Mouse (Mus musculus) hindbrain, embryonic 10.5 days (tissue): ENCODE measurements around the gene Thumpd2. TPM values are rescaled to one million over a fixed set of nuclear protein-coding genes. Genes with fewer than 3 reads are reported as not detected.

Experiments
- DNase-seq: peaks from one replicate; pipeline ENCODE4 v3.0.0-alpha.2; 2017; ENCODE audit warnings: low spot score
- H3K27ac ChIP-seq: fragments of 300-500 bp; sonication (generic); 2 replicates; pipeline ENCODE4 v1.5.1; 2016; ENCODE audit warnings: mild to moderate bottlenecking, moderate library complexity
- H3K27me3 ChIP-seq: fragments of 300-500 bp; sonication (generic); 2 replicates; pipeline ENCODE4 v1.6.1; 2016; ENCODE audit warnings: mild to moderate bottlenecking; ENCODE audit not compliant: poor library complexity, insufficient read depth, severe bottlenecking
- H3K36me3 ChIP-seq: fragments of 300-500 bp; sonication (generic); 2 replicates; pipeline ENCODE4 v1.6.1; 2016; ENCODE audit warnings: mild to moderate bottlenecking, moderate library complexity
- H3K4me1 ChIP-seq: fragments of 300-500 bp; sonication (generic); replicated peaks from 2 replicates; pipeline ENCODE4 v1.6.1; 2016; ENCODE audit warnings: mild to moderate bottlenecking
- H3K4me3 ChIP-seq: fragments of 300-500 bp; sonication (generic); 2 replicates; pipeline ENCODE4 v1.5.1; 2016; ENCODE audit warnings: mild to moderate bottlenecking, moderate library complexity
- H3K9me3 ChIP-seq: fragments of 300-500 bp; sonication (generic); 2 replicates; pipeline ENCODE4 v1.6.1; 2016; ENCODE audit warnings: mild to moderate bottlenecking, moderate library complexity
- WGBS: fragments of 180-500 bp; shearing (Covaris S2); methylation state at CpG from one replicate; pipeline ENCODE4 v1.1.7; 2016; 5-methylcytosine and 5-hydroxymethylcytosine counted together
- polyA plus RNA-seq: library from polyadenylated mRNA; unstranded; fragments of >200 nt; fragmentation: Nextera tagmentation; extraction: Ambion mirVana; gene quantifications from 2 replicates; pipeline ENCODE4 v1.2.1, GENCODE M21; 2016

Gene Thumpd2
- polyA plus RNA-seq, 1 experiment from 2014 or later, result 12.0 TPM

DNA sequence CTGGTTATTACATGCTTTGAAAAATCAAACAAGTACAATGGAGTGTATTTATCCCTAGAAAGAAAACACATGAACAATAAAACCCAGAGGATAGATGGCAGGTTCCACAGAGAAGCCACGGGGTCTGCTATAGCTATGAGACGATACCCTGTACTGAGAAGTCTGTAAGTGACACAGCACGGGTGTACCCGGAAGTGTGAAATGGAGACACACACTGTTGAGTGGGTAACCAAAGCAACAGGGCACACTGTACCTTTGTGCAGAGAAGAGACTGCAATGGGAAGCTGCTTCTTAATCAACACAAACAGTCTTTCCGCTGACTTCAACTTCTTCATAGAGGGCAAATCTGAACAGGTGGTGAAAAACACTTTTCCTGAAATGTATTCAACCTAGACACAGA lies 9.4 kb downstream of the Thumpd2 start:
- Histone ChIP-seq H3K4me1 (no peaks in the 10 kb centered on the region), H3K9me3 (no peaks in the 10 kb centered on the region), H3K4me3 (no peak overlapping the region), H3K36me3 (peaks cover 32% of the 10 kb centered on the region), H3K27ac (no peak overlapping the region), H3K27me3 (no peaks in the 10 kb centered on the region)
- WGBS, result 97% methylated on average over 5 of the region's 5 CpGs
- DNase-seq, result no peak

DNA sequence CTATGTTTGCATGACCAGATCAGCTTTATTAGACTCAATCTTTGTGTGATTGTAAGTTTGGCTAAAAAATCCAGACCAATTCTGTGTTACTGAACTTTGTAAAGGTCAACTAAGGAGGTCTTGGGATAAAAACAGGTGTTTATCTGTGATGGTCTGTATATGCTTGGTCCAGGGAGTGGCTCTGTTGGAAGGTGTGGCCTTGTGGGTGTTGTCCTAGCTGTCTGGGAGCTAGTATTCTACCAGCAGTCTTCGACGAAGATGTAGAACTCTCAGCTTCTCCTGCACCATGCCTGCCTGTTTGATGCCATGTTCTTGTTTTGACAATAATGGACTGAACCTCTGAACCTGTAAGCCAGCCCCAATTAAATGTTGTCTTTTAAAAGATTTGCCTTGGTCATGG lies 11.6 kb downstream of the Thumpd2 start:
- WGBS, result 93% methylated on average over 2 of the region's 2 CpGs
- Histone ChIP-seq H3K27me3 (no peaks in the 10 kb centered on the region), H3K36me3 (peaks cover 47% of the 10 kb centered on the region)

DNA sequence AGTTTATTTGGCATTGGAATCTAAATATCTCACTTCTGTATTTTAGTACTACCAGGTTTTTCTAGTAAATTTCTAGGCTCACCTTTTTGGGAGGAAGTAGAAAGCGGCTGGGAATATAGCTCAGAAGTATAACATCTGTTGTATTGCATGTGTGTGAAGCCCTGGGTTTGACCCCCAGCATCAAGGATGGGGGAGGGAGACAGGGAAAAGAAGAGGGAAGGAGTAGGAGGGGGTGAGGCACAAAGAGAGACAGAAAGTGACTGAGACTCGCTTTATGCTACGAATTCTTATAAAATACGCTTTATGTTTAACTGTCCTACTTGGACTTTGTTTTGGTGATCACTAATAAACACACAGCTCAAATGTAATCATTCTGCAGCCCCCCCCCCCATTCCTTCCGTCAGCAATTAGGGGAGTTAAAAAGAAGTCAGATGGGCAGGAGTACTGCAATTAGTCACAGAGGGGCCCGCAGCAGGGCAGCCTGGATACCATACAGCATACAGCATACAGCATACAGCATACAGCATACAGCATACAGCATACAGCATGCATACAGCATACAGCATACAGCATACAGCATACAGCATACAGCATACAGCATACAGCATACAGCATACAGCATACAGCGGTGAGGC lies 16.8 kb downstream of the Thumpd2 start:
- WGBS, result 85% methylated on average over 7 of the region's 7 CpGs
- Histone ChIP-seq H3K4me3 (no peak overlapping the region), H3K36me3 (peaks cover 54% of the 10 kb centered on the region), H3K27ac (no peak overlapping the region), H3K9me3 (no peaks in the 10 kb centered on the region), H3K4me1 (peaks cover 3% of the 10 kb centered on the region; the same call in 1 of the 2 replicates), H3K27me3 (no peaks in the 10 kb centered on the region)
- no peak for DNase-seq

More for the DNA sequence above, 11.6 kb downstream of the Thumpd2 start:
- peaks cover under 1% of the 10 kb centered on the region; the same call in 1 of the 2 replicates for H3K4me1 ChIP-seq
- H3K27ac ChIP-seq, result no peak overlapping the region
- H3K9me3 ChIP-seq, result no peaks in the 10 kb centered on the region
- DNase-seq, result no peak
- H3K4me3 ChIP-seq, result no peak overlapping the region

DNA sequence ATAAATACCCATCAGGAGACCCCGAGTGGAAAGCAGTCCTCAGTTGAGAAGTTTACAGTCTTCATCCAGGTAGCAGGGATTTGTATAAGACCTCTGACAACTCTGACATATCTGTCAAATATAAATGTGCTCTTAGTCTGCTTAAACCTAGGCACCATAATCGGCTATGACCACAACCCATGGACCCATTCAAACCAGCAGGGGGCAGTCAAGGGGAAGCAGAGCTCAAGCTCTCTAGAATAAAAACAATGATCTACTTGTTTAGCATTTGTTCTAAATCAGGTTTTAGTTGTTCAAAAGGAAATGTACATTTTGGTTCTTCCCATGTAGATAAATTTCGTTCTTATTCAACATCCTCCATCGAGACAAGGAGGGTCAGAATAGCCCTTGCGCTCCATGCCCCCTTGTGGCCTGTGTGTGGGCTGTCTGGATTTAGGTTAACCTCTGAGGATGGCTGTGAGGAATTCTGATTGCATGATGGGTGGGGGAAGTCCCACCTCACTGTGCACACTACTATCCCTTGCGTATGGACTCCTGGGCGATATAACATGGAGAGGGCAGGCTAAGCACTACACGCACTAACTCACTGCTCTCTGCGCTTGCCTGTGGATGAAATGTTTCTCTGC lies 19.2 kb downstream of the Thumpd2 start:
- Histone ChIP-seq H3K9me3 (no peaks in the 10 kb centered on the region), H3K36me3 (peaks cover 60% of the 10 kb centered on the region), H3K4me3 (no peak overlapping the region), H3K27me3 (no peaks in the 10 kb centered on the region), H3K27ac (no peak overlapping the region), H3K4me1 (peaks cover 3% of the 10 kb centered on the region; the same call in 1 of the 2 replicates)
- 93% methylated on average over 9 of the region's 9 CpGs for WGBS
- DNase-seq, result no peak

DNA sequence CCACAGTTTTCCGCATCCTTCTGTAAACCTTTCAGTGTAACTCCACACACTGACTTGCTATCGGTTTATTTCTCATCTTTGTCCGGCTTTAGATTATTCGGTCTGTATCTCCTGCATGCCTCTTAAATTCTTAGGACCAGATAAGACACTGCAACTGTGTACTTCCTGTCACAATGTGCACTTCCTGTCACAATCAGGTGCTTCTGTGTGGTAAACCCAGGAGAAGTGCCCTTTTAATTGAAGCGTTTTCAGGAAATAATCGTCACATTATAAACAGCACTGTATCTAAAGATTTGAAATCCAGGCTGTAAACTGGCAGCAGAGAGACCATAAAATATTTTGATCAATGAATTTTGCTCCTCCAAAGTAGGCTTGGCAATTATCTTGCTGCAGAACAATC lies 19.8 kb downstream of the Thumpd2 start:
- DNase-seq, result no peak
- Histone ChIP-seq H3K27ac (no peak overlapping the region), H3K4me3 (no peak overlapping the region), H3K36me3 (peaks cover 60% of the 10 kb centered on the region), H3K27me3 (no peaks in the 10 kb centered on the region), H3K9me3 (no peaks in the 10 kb centered on the region), H3K4me1 (peaks cover 3% of the 10 kb centered on the region; the same call in 1 of the 2 replicates)
- 97% methylated on average over 6 of the region's 6 CpGs for whole genome bisulfite sequencing

DNA sequence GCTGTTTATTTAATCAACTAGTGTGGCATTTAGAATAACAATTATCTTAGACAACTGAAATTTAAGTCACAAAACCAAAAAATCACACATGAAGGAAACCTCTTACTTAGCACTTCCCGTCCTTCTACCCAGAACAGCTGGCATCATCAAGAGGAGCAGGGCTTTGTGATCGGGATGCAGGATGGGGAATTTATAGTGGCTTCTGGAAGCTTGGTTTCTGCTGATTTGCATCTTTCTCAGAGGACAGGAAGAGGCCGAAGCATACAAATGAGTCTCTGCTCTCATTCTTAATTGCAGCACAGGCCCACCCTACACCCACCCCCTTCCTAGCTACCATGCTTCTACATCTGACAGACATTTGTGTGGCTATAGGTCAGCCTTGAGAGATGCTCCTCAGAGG lies 20.5 kb downstream of the Thumpd2 start:
- DNase-seq, result no peak
- Histone ChIP-seq H3K4me1 (peaks cover 3% of the 10 kb centered on the region; the same call in 1 of the 2 replicates), H3K27ac (no peak overlapping the region), H3K36me3 (peaks cover 59% of the 10 kb centered on the region), H3K27me3 (no peaks in the 10 kb centered on the region), H3K9me3 (no peaks in the 10 kb centered on the region), H3K4me3 (no peak overlapping the region)
- WGBS, result 91% methylated on average over 3 of the region's 3 CpGs

DNA sequence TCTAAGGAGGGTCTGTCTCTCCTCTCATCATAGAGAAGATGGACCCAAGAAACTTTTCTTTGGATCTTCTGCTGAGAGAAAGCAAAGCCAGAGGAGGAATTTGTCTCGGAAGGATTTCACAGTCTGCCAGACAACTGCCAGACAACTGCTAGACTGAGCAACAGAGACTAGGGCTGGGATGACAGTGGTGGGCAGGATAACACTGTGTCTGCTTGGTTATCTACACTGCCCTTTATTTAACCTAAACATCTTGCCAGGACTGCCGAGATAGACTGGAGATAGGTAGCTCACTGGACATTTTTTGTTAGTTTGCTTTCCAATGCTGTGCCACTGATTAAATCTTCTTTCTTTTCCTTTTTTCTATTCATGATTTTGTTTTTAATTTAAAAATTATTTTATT lies 23.2 kb downstream of the Thumpd2 start:
- DNase-seq, result no peak
- no peaks in the 10 kb centered on the region for H3K27me3 ChIP-seq
- H3K36me3 ChIP-seq, result peaks cover 70% of the 10 kb centered on the region
- H3K9me3 ChIP-seq, result no peaks in the 10 kb centered on the region
- WGBS, result 94% methylated on average over 2 of the region's 2 CpGs
- no peak overlapping the region for H3K4me3 ChIP-seq
- H3K4me1 ChIP-seq, result no peaks in the 10 kb centered on the region
- no peak overlapping the region for H3K27ac ChIP-seq

DNA sequence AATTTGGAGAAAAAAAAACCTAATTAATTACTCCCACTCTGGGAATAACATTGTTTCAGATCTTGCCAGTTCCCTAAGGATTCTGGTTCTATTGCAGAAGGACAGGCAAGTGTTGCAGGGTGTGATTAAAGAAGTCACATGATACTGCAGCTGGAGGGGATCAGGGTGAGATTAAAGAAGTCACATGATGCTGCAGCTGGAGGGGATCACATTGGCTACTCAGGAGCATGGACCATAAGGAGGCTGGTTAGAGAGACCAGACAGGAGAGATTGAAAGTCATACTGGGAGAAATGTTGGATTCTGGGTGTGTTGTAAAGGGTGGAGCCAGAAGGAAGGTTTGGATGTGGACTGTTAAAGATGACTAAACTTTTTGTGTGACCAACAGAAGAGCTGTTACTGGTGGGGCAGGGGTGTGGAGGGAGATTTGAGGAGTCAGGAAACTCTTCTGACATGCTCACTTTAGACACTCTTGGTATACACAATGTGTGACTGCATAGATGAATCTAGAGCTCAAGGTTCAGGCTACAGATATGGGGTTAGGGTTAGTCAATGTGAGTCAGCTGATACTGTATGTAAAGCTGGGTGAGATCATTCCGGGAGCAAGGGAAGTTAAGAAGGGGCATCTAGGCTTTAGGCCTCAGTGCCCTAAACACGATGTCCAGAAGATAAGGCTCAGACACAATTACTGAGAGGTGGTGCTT lies 26.0 kb downstream of the Thumpd2 start:
- no peak overlapping the region for H3K27ac ChIP-seq
- WGBS, result 96% methylated on average over 2 of the region's 2 CpGs
- H3K27me3 ChIP-seq, result no peaks in the 10 kb centered on the region
- no peaks in the 10 kb centered on the region for H3K9me3 ChIP-seq
- no peak overlapping the region for H3K4me3 ChIP-seq
- peaks cover 82% of the 10 kb centered on the region for H3K36me3 ChIP-seq
- no peaks in the 10 kb centered on the region for H3K4me1 ChIP-seq
- no peak for DNase-seq

DNA sequence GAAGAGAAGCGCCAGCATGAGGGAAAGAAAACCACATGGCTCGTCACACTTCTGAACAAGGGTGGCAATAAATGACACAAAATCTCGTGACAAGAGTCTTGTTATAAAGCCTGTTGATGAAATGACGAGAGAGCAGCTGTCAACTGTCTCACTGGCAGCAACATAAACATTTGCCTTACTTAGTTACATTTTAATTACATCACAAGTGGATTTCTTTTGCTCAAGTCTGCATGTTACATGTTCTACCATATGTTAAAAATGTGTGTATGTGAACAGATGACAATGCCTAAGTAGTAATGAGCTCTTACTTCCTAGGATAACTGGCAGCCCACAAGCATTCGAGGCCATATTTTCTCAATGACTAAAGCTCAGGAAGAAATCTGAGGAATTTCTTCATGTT lies 29.5 kb downstream of the Thumpd2 start:
- no peak for DNase-seq
- Histone ChIP-seq H3K27ac (no peak overlapping the region), H3K36me3 (peaks cover 68% of the 10 kb centered on the region), H3K4me1 (no peaks in the 10 kb centered on the region), H3K4me3 (no peak overlapping the region), H3K9me3 (no peaks in the 10 kb centered on the region), H3K27me3 (no peaks in the 10 kb centered on the region)
- 88% methylated on average over 5 of the region's 5 CpGs for whole genome bisulfite sequencing

DNA sequence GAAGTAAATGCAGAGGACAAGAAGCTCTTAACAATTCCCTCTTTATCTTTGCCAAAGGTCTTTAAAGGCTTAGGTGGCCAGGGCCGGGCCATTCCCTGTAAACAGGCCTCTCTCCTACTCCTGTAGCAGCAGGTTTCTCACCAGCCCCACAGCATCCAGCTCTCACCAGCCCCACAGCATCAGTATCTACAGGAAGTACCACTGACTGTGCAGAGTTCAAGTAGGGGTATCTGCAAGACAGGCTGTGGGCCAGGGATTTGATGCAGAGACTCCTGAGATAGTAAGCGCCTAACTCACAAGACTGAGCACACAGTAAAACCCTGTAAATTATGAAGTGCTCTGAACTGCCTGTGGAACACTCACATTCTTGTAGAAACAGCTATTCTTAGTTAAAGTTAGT lies 31.9 kb downstream of the Thumpd2 start:
- H3K4me3 ChIP-seq, result no peak overlapping the region
- 85% methylated on average over 2 of the region's 2 CpGs for WGBS
- no peak overlapping the region for H3K27ac ChIP-seq
- DNase-seq, result no peak
- H3K27me3 ChIP-seq, result no peaks in the 10 kb centered on the region
- no peaks in the 10 kb centered on the region for H3K4me1 ChIP-seq
- H3K9me3 ChIP-seq, result no peaks in the 10 kb centered on the region
- peaks cover 59% of the 10 kb centered on the region for H3K36me3 ChIP-seq

DNA sequence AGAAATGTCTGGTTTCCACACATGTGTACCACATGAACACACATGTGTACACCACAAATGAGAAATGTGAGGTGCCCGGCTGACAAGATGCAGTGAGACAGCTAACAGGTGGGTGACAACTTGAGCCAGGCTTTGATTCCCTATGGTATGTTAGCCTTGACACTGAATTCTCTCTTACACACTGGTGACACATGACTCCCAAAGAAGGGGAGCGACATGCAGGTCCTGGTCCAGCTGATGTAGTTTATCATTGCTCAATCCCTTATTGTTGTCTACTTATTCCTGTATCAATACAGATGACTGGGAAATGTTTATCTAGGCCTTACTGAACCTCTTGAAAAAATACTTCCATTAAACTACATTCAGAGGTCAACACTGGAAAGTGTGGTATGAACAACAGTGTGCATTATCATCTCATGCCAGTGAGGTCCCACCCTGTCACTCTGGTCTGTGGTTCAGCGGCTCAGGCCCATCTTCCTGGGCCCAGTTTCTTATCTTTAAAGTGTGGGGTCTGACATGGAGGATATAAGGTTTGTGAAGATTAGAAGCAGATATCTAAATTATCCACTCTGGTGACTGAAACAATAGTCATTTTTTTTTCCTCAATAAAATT lies 32.9 kb downstream of the Thumpd2 start:
- DNase-seq, result no peak
- 95% methylated on average over 3 of the region's 3 CpGs for WGBS
- Histone ChIP-seq H3K27me3 (no peaks in the 10 kb centered on the region), H3K36me3 (peaks cover 53% of the 10 kb centered on the region), H3K9me3 (no peaks in the 10 kb centered on the region), H3K4me1 (0 out of 2 replicates have a peak, but pooled peaks cover 5% of the 10 kb centered on the region), H3K27ac (no peak overlapping the region), H3K4me3 (no peak overlapping the region)

DNA sequence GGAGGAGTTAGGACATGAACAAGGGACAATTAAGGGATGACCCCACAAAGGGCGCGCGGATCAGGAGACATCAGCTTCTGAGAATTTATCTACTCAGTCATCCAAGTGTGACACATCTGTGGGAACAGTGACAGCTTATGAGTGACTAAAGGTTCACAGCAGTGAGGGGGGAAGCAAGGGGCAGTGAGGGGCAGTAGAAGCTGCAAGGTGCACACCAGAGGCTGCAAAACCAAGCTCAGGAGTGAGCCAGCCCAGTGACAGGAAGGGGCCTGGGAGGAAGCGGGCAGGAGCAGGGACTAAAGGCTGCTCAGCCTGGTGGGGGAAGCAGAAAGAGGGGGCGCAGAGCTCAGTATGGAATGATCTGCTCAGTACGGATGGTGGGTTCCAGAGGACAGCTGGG lies 37.6 kb downstream of the Thumpd2 start:
- no peaks in the 10 kb centered on the region for H3K9me3 ChIP-seq
- no peaks in the 10 kb centered on the region for H3K27me3 ChIP-seq
- 0 out of 2 replicates have a peak, but pooled peaks cover 5% of the 10 kb centered on the region for H3K4me1 ChIP-seq
- H3K36me3 ChIP-seq, result peaks cover 63% of the 10 kb centered on the region
- no peak for DNase-seq
- H3K4me3 ChIP-seq, result no peak overlapping the region
- WGBS, result 89% methylated on average over 6 of the region's 6 CpGs
- no peak overlapping the region; the same call in 1 of the 2 replicates for H3K27ac ChIP-seq

DNA sequence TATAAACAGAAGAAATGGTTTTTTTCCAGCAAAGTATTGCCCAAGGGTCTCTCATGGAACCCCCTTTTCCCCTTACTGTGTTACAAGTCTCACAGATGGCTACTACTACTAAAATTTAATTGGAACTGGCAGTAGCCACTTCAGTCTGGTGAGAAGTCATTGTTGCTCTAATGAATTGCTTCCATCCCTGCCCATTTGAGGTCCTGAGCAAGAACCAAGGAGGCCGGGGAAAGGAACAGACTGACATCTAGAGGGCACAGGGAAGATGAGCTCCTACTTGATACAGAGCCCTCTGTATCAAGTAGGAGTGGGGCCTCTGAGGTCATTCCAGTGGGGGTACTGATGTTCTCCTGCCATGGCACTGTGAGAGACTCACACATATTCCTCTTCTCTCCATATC lies 47.8 kb downstream of the Thumpd2 start:
- H3K9me3 ChIP-seq, result no peaks in the 10 kb centered on the region
- H3K4me1 ChIP-seq, result peaks cover 11% of the 10 kb centered on the region; the same call in 1 of the 2 replicates
- H3K36me3 ChIP-seq, result no peaks in the 10 kb centered on the region
- H3K27me3 ChIP-seq, result no peaks in the 10 kb centered on the region
- 33% methylated on average over 1 of the region's 1 CpGs for WGBS
- no peak overlapping the region for H3K27ac ChIP-seq
- DNase-seq, result no peak
- H3K4me3 ChIP-seq, result no peak overlapping the region
